Mouse (Mus musculus): ENCODE results near the gene Rpa2. TPM values are rescaled to one million over a fixed set of nuclear protein-coding genes. Genes with fewer than 3 reads are reported as not detected.
"Not testable (repeated sequence)": the region's sequence is repeated elsewhere in the genome, so short reads cannot be mapped to it uniquely, and the experiment has no call there.

Gene Rpa2
- polyA plus RNA-seq, 1 experiment from 2014 or later: 32.1 TPM

- no peak for TF ChIP-seq CTCF (IDR thresholded peaks at IDR 0.05; ENCODE audit: low read depth)
- no peak for TF ChIP-seq EP300 (optimal IDR thresholded peaks at IDR 0.05)
- Histone ChIP-seq H3K4me2 (replicated peaks; ENCODE audit: low read depth) (no peak overlapping the region), H3K4me3 (ENCODE audit: low read depth, low read length) (no peak overlapping the region), H3K36me3 (ENCODE audit: control insufficient read depth, insufficient read depth, low read length) (no peaks in the 10 kb centered on the region), H3K4me1 (replicated peaks; ENCODE audit: control insufficient read depth, insufficient read depth) (no peaks in the 10 kb centered on the region), H3K9me3 (ENCODE audit: control insufficient read depth, low read length) (no peaks in the 10 kb centered on the region), H3K27me3 (ENCODE audit: control insufficient read depth, insufficient read depth, low read length) (no peaks in the 10 kb centered on the region), H3K27ac (replicated peaks) (no peak overlapping the region), H3K9ac (ENCODE audit: low read length) (no peak overlapping the region)
- DNase-seq (ENCODE audit: low spot score) (no peak), ATAC-seq (ENCODE audit: low FRiP score, low TSS enrichment) (no peak)
- WGBS: 54% methylated on average over 9 of the region's 9 CpGs
These were observed 25.9 kb downstream of the Rpa2 start for GRCm38 (mm10) chr4:132794028-132794427.

- Histone ChIP-seq H3K9ac (ENCODE audit: low read length) (no peak overlapping the region), H3K4me1 (replicated peaks; ENCODE audit: control insufficient read depth, insufficient read depth) (no peaks in the 10 kb centered on the region), H3K4me2 (replicated peaks; ENCODE audit: low read depth) (no peak overlapping the region), H3K27ac (replicated peaks) (no peak overlapping the region), H3K4me3 (ENCODE audit: low read depth, low read length) (no peak overlapping the region), H3K27me3 (ENCODE audit: control insufficient read depth, insufficient read depth, low read length) (no peaks in the 10 kb centered on the region), H3K36me3 (ENCODE audit: control insufficient read depth, insufficient read depth, low read length) (no peaks in the 10 kb centered on the region), H3K9me3 (ENCODE audit: control insufficient read depth, low read length) (no peaks in the 10 kb centered on the region)
- ATAC-seq (ENCODE audit: low FRiP score, low TSS enrichment): no peak
- DNase-seq (ENCODE audit: low spot score): no peak
- TF ChIP-seq EP300 (optimal IDR thresholded peaks at IDR 0.05): no peak
- TF ChIP-seq CTCF (IDR thresholded peaks at IDR 0.05; ENCODE audit: low read depth): no peak
- 76% methylated on average over 8 of the region's 8 CpGs for WGBS
These were observed 26.6 kb downstream of the Rpa2 start for GRCm38 (mm10) chr4:132794760-132795159.

- H3K36me3 ChIP-seq (ENCODE audit: control insufficient read depth, insufficient read depth, low read length): no peaks in the 10 kb centered on the region
- H3K4me2 ChIP-seq (replicated peaks; ENCODE audit: low read depth): no peak overlapping the region
- H3K9ac ChIP-seq (ENCODE audit: low read length): no peak overlapping the region
- H3K9me3 ChIP-seq (ENCODE audit: control insufficient read depth, low read length): no peaks in the 10 kb centered on the region
- H3K27ac ChIP-seq (replicated peaks): no peak overlapping the region
- DNase-seq (ENCODE audit: low spot score) (no peak), ATAC-seq (ENCODE audit: low FRiP score, low TSS enrichment) (no peak)
- no peak overlapping the region for H3K4me3 ChIP-seq (ENCODE audit: low read depth, low read length)
- TF ChIP-seq EP300 (optimal IDR thresholded peaks at IDR 0.05) (no peak), CTCF (IDR thresholded peaks at IDR 0.05; ENCODE audit: low read depth) (no peak)
- no peaks in the 10 kb centered on the region for H3K4me1 ChIP-seq (replicated peaks; ENCODE audit: control insufficient read depth, insufficient read depth)
- H3K27me3 ChIP-seq (ENCODE audit: control insufficient read depth, insufficient read depth, low read length): no peaks in the 10 kb centered on the region
- WGBS: 62% methylated on average over 7 of the region's 7 CpGs
These were observed 27.0 kb downstream of the Rpa2 start for GRCm38 (mm10) chr4:132795171-132795570.

GRCm38 (mm10) chr4:132796196-132796886, 28.2 kb downstream of the Rpa2 start, which contains the start of gene Themis2:
Themis2 (minus strand) TSS chr4:132796387.
- Histone ChIP-seq H3K27ac (replicated peaks) (no peak within 1 kb of the TSS), H3K4me2 (replicated peaks; ENCODE audit: low read depth) (peak within 1 kb of the TSS; percentile 56), H3K4me1 (replicated peaks; ENCODE audit: control insufficient read depth, insufficient read depth) (no peaks in the 10 kb centered on the region), H3K9me3 (ENCODE audit: control insufficient read depth, low read length) (no peaks in the 10 kb centered on the region), H3K36me3 (ENCODE audit: control insufficient read depth, insufficient read depth, low read length) (no peaks in the 10 kb centered on the region), H3K9ac (ENCODE audit: low read length) (peak within 1 kb of the TSS; percentile 48), H3K27me3 (ENCODE audit: control insufficient read depth, insufficient read depth, low read length) (no peaks in the 10 kb centered on the region), H3K4me3 (ENCODE audit: low read depth, low read length) (peak within 1 kb of the TSS; percentile 33)
- no peak; the same call in 1 of the 2 replicates for ATAC-seq (ENCODE audit: low FRiP score, low TSS enrichment)
- DNase-seq (ENCODE audit: low spot score): peak; percentile 69
- WGBS: 2% methylated on average over 21 of the region's 21 CpGs
- TF ChIP-seq CTCF (IDR thresholded peaks at IDR 0.05; ENCODE audit: low read depth) (no peak), EP300 (optimal IDR thresholded peaks at IDR 0.05) (no peak)

- WGBS: 62% methylated on average over 1 of the region's 1 CpGs
- DNase-seq (ENCODE audit: low spot score) (no peak), ATAC-seq (ENCODE audit: low FRiP score, low TSS enrichment) (no peak)
- no peak overlapping the region for H3K4me2 ChIP-seq (replicated peaks; ENCODE audit: low read depth)
- no peaks in the 10 kb centered on the region for H3K27me3 ChIP-seq (ENCODE audit: control insufficient read depth, insufficient read depth, low read length)
- H3K9ac ChIP-seq (ENCODE audit: low read length): no peak overlapping the region
- H3K27ac ChIP-seq (replicated peaks): no peak overlapping the region
- no peaks in the 10 kb centered on the region for H3K36me3 ChIP-seq (ENCODE audit: control insufficient read depth, insufficient read depth, low read length)
- no peak overlapping the region for H3K4me3 ChIP-seq (ENCODE audit: low read depth, low read length)
- no peaks in the 10 kb centered on the region for H3K4me1 ChIP-seq (replicated peaks; ENCODE audit: control insufficient read depth, insufficient read depth)
- TF ChIP-seq CTCF (IDR thresholded peaks at IDR 0.05; ENCODE audit: low read depth): no peak
- TF ChIP-seq EP300 (optimal IDR thresholded peaks at IDR 0.05): no peak
- H3K9me3 ChIP-seq (ENCODE audit: control insufficient read depth, low read length): no peaks in the 10 kb centered on the region
These were observed 29.3 kb downstream of the Rpa2 start for GRCm38 (mm10) chr4:132797461-132797860.

GRCm38 (mm10) chr4:132798028-132798427, 29.9 kb downstream of the Rpa2 start:
- Histone ChIP-seq H3K9ac (ENCODE audit: low read length) (no peak overlapping the region), H3K36me3 (ENCODE audit: control insufficient read depth, insufficient read depth, low read length) (no peaks in the 10 kb centered on the region), H3K9me3 (ENCODE audit: control insufficient read depth, low read length) (no peaks in the 10 kb centered on the region), H3K4me3 (ENCODE audit: low read depth, low read length) (no peak overlapping the region), H3K27me3 (ENCODE audit: control insufficient read depth, insufficient read depth, low read length) (no peaks in the 10 kb centered on the region), H3K27ac (replicated peaks) (no peak overlapping the region), H3K4me1 (replicated peaks; ENCODE audit: control insufficient read depth, insufficient read depth) (no peaks in the 10 kb centered on the region), H3K4me2 (replicated peaks; ENCODE audit: low read depth) (no peak overlapping the region)
- ATAC-seq (ENCODE audit: low FRiP score, low TSS enrichment) (no peak), DNase-seq (ENCODE audit: low spot score) (no peak)
- WGBS: 61% methylated on average over 4 of the region's 4 CpGs
- TF ChIP-seq EP300 (optimal IDR thresholded peaks at IDR 0.05) (no peak), CTCF (IDR thresholded peaks at IDR 0.05; ENCODE audit: low read depth) (no peak)

GRCm38 (mm10) chr4:132798666-132799065, 30.5 kb downstream of the Rpa2 start:
- not testable (repeated sequence) for H3K4me1 ChIP-seq (replicated peaks; ENCODE audit: control insufficient read depth, insufficient read depth); H3K9ac ChIP-seq (ENCODE audit: low read length); H3K27ac ChIP-seq (replicated peaks); H3K4me2 ChIP-seq (replicated peaks; ENCODE audit: low read depth); H3K9me3 ChIP-seq (ENCODE audit: control insufficient read depth, low read length); H3K4me3 ChIP-seq (ENCODE audit: low read depth, low read length); ATAC-seq (ENCODE audit: low FRiP score, low TSS enrichment); DNase-seq (ENCODE audit: low spot score); H3K27me3 ChIP-seq (ENCODE audit: control insufficient read depth, insufficient read depth, low read length); H3K36me3 ChIP-seq (ENCODE audit: control insufficient read depth, insufficient read depth, low read length)
- 88% methylated on average over 3 of the region's 3 CpGs for WGBS

Measured in stomach, postnatal 0 days (tissue).